ENCODE assay signal across 24 mouse cellular contexts in genomic region chr1:171157965-171158364, GRCm38 (mm10). TPM values are rescaled to one million over a fixed set of nuclear protein-coding genes. Genes with fewer than 3 reads are reported as not detected.
DNase-seq lines count a peak whose midpoint lies in the region; TF ChIP-seq lines count a peak whose summit lies in the region.
"Had no signal": no experiment of that assay in that cellular context is flagged by ENCODE, and none has a peak within 500 bp of the region (broad histone marks: within the 10 kb centered on the region; RNA-seq: fewer than 3 reads in every experiment).

No protein-coding gene starts in this region.

- dilution Hi-C loops in CH12.LX (cut with MboI; ENCODE audit: extremely low pct_ligation_motif_present, extremely low pct_unique_long_range_greater_than_20kb, low sequenced_read_pairs), result no loop called here

- no peak for TF ChIP-seq POLR2A in CH12.LX (IDR thresholded peaks at IDR 0.05; ENCODE audit: low read depth, low read length)
- no peak for TF ChIP-seq POLR2A in MEL (IDR thresholded peaks at IDR 0.05; ENCODE audit: control insufficient read depth in 1 of 2, insufficient read depth in 1 of 2, low read depth in 1 of 2, low read length in 2 of 2, poor library complexity in 1 of 2)

- H3K4me2 ChIP-seq in CH12.LX (ENCODE audit: insufficient read depth, low read depth, poor library complexity, severe bottlenecking), result no peak overlapping the region

- H3K36me3 ChIP-seq in CH12.LX (replicated peaks in 1 of 2; ENCODE audit: control insufficient read depth in 1 of 2, insufficient read depth in 1 of 2, low read length in 1 of 2), result no peaks in the 10 kb centered on the region
- H3K36me3 ChIP-seq in MEL (ENCODE audit: control insufficient read depth in 1 of 2, insufficient read depth in 2 of 2, low read length in 2 of 2), result no peaks in the 10 kb centered on the region
- H3K36me3 ChIP-seq: G1E had no signal

- H3K79me2 ChIP-seq in CH12.LX (replicated peaks; ENCODE audit: control insufficient read depth, extremely low read depth, insufficient read depth, poor library complexity, severe bottlenecking), result no peaks in the 10 kb centered on the region
- H3K79me2 ChIP-seq in MEL (ENCODE audit: control insufficient read depth, insufficient read depth, low read length, poor library complexity), result no peaks in the 10 kb centered on the region

- H3K9ac ChIP-seq in CH12.LX (ENCODE audit: insufficient read depth, low read depth), result no peak overlapping the region
- no peak overlapping the region for H3K9ac ChIP-seq in MEL (ENCODE audit: control insufficient read depth, low read depth, low read length, poor library complexity, severe bottlenecking)

- intact Hi-C loops in gastrocnemius, adult 2 months (cut with DNase I), result no loop called here
- intact Hi-C loops in gastrocnemius, postnatal 36 days (cut with DNase I), result loop anchor here (5.0 to 10.0 kb wide), 2 partner anchors 36 to 963 kb away; no protein-coding TSS in a partner anchor

- H3K4me3 ChIP-seq in gastrocnemius, adult 2 months, result peak overlapping the region; percentile 17; the same call in 1 of the 2 replicates
- H3K4me3 ChIP-seq in CH12.LX (replicated peaks in 1 of 3; ENCODE audit: low read depth in 2 of 3, low read length in 2 of 3, poor library complexity in 1 of 3) (no peak overlapping the region), MEL (ENCODE audit: control insufficient read depth in 1 of 2, insufficient read depth in 1 of 2, low read depth in 2 of 2, low read length in 2 of 2) (no peak overlapping the region)

- H3K27ac ChIP-seq in gastrocnemius, adult 2 months, result no peak overlapping the region
- H3K27ac ChIP-seq in CH12.LX (ENCODE audit: insufficient read depth, low read depth) (no peak overlapping the region), MEL (ENCODE audit: control insufficient read depth, low read depth, low read length) (no peak overlapping the region)

- H3K9me3 ChIP-seq in CH12.LX (replicated peaks; ENCODE audit: low read length), result no peaks in the 10 kb centered on the region
- H3K9me3 ChIP-seq in MEL (replicated peaks; ENCODE audit: insufficient read depth, low read length), result no peaks in the 10 kb centered on the region
- H3K9me3 ChIP-seq: G1E had no signal

- in situ Hi-C loops in CH12.LX (cut with MboI; ENCODE audit: low pct_ligation_motif_present, low pct_unique_long_range_greater_than_20kb, low sequenced_read_pairs), result no loop called here

- no peak for TF ChIP-seq CTCF in gastrocnemius, adult 2 months (IDR thresholded peaks at IDR 0.05)
- no peak for TF ChIP-seq CTCF in CH12.LX (conservative IDR thresholded peaks at IDR 0.05 in 1 of 2, IDR thresholded peaks at IDR 0.05 in 1 of 2; ENCODE audit: low read depth in 2 of 2, low read length in 2 of 2)
- TF ChIP-seq CTCF in MEL (IDR thresholded peaks at IDR 0.05 in 2 of 3, conservative IDR thresholded peaks at IDR 0.05 in 1 of 3; ENCODE audit: control insufficient read depth in 1 of 3, insufficient read depth in 1 of 3, low read depth in 2 of 3, low read length in 3 of 3, poor library complexity in 1 of 3, severe bottlenecking in 1 of 3), result no peak

- TF ChIP-seq EP300 in CH12.LX (IDR thresholded peaks at IDR 0.05; ENCODE audit: low read length) (no peak), MEL (IDR thresholded peaks at IDR 0.05; ENCODE audit: low read depth in 1 of 2, low read length in 2 of 2) (no peak)

- no peak for TF ChIP-seq RAD21 in CH12.LX (IDR thresholded peaks at IDR 0.05; ENCODE audit: low read depth, low read length)
- TF ChIP-seq RAD21 in MEL (IDR thresholded peaks at IDR 0.05; ENCODE audit: low read depth, low read length), result no peak

- H3K27me3 ChIP-seq in CH12.LX (replicated peaks), result peaks cover 19% of the 10 kb centered on the region
- no peaks in the 10 kb centered on the region; a peak in 1 of 4 replicates for H3K27me3 ChIP-seq in MEL (ENCODE audit: control insufficient read depth in 1 of 2, insufficient read depth in 2 of 2, low read length in 2 of 2)
- H3K27me3 ChIP-seq: Patski had no signal

- DNase-seq in gastrocnemius, adult 2 months, result no peak
- DNase-seq in gastrocnemius, postnatal 36 days, result no peak
- no peak for DNase-seq in CH12.LX (ENCODE audit: extremely low read depth)
- DNase-seq in MEL (ENCODE audit: low read depth, low spot score), result no peak
- DNase-seq in cerebellum, adult 11-12 months, result no peak
- no peak for DNase-seq in adrenal gland, postnatal 36 days
- DNase-seq: adrenal gland, adult 2 months; adrenal gland, adult 8-10 months; adrenal gland, postnatal 10 days; adrenal gland, postnatal 14 days; adrenal gland, postnatal 25 days; B cell, adult 2 months; cerebellum, adult 11 months; cerebellum, adult 18-20 months; cerebellum, adult 2 months; cerebellum, adult 8-10 months; cerebellum, adult 9-10 months; cerebellum, adult 9-11 months had no signal

- H3K4me1 ChIP-seq in CH12.LX (ENCODE audit: control insufficient read depth in 1 of 2, insufficient read depth in 2 of 2) (peaks cover 0 to 5% of the 10 kb centered on the region in 2 experiments; a peak in 1 of 4 replicates), MEL (ENCODE audit: control insufficient read depth in 1 of 2, insufficient read depth in 2 of 2, low read length in 2 of 2) (peaks cover 0 to 9% of the 10 kb centered on the region in 2 experiments; a peak in 1 of 4 replicates)

TF ChIP-seq in CH12.LX, 34 proteins besides CTCF, POLR2A, EP300 and RAD21:
- peak; percentile 94 for TF ChIP-seq TBP (conservative IDR thresholded peaks at IDR 0.05; ENCODE audit: low read depth, low read length)
- no peak for TF ChIP-seq MXI1 (IDR thresholded peaks at IDR 0.05; ENCODE audit: low read depth, low read length)

TF ChIP-seq in MEL, 35 proteins besides CTCF, POLR2A, EP300 and RAD21:
- TF ChIP-seq KAT2A (conservative IDR thresholded peaks at IDR 0.05; ENCODE audit: low read depth, low read length) (no peak), TBP (IDR thresholded peaks at IDR 0.05; ENCODE audit: low read depth, low read length) (peak; percentile 87)

RNA-seq across cellular contexts. Expression of gene Mpz, which starts 7.5 kb away (rescaled TPM):
- total RNA-seq in gastrocnemius, adult 2 months (2021), result 10 to 100 TPM; 24.7 to 27.7 TPM
- total RNA-seq in gastrocnemius, postnatal 36 days (2021), result 100 to 1,000 TPM in 1 of 2 experiments, 10 to 100 TPM in 1; 33.1 to 105 TPM
- 0.04 and 0.21 TPM in 2 replicates for total RNA-seq in CH12.LX (2012; rRNA removed)
- total RNA-seq in CH12.LX (2014; rRNA removed), result not detected in 2 replicates
- 0.26 and 0.49 TPM in 2 replicates for polyA plus RNA-seq in CH12.LX (2012; ENCODE audit: insufficient read length, low read depth)
- total RNA-seq in MEL (2012; rRNA removed), result 0.10 TPM in 1 of 2 replicates, not detected in the other
- polyA plus RNA-seq in MEL (2012; ENCODE audit: insufficient read depth in 1 of 2, insufficient read length in 2 of 2, low read depth in 1 of 2, low replicate concordance in 2 of 2, missing spikeins in 1 of 2), result under 1 TPM in 1 of 2 experiments, not detected in 1; 0.28 TPM
- total RNA-seq in adrenal gland, postnatal 36 days (2021), result 1 to 10 TPM; 1.5 to 1.6 TPM
- total RNA-seq: G1E had no signal
- polyA plus RNA-seq: activated CD4-positive, CD25-positive, alpha-beta regulatory T cell, adult 4 months; CD4-positive, CD25-positive, alpha-beta regulatory T cell, adult 4 months; G1E had no signal

RNA-seq across cellular contexts. Expression of gene Sdhc, which starts 7.6 kb away (rescaled TPM):
- 100 to 1,000 TPM; 635 to 909 TPM for total RNA-seq in gastrocnemius, adult 2 months (2021)
- 100 to 1,000 TPM; 691 to 738 TPM for total RNA-seq in gastrocnemius, postnatal 36 days (2021)
- total RNA-seq in CH12.LX (2012; rRNA removed), result 79.4 and 87.5 TPM in 2 replicates
- 178 and 205 TPM in 2 replicates for total RNA-seq in CH12.LX (2014; rRNA removed)
- 120 and 153 TPM in 2 replicates for polyA plus RNA-seq in CH12.LX (2012; ENCODE audit: insufficient read length, low read depth)
- total RNA-seq in MEL (2012; rRNA removed), result 79.4 and 88.2 TPM in 2 replicates
- polyA plus RNA-seq in MEL (2012; ENCODE audit: insufficient read depth in 1 of 2, insufficient read length in 2 of 2, low read depth in 1 of 2, low replicate concordance in 2 of 2, missing spikeins in 1 of 2), result 100 to 1,000 TPM in 1 of 2 experiments, not detected in 1; 224 TPM
- total RNA-seq in adrenal gland, postnatal 36 days (2021), result 100 to 1,000 TPM; 438 to 454 TPM

RNA-seq across cellular contexts. Expression of gene Pcp4l1, which starts 38.1 kb away (rescaled TPM):
- 10 to 100 TPM; 58.3 to 75.0 TPM for total RNA-seq in gastrocnemius, adult 2 months (2021)
- 10 to 100 TPM; 48.8 to 49.5 TPM for total RNA-seq in gastrocnemius, postnatal 36 days (2021)
- total RNA-seq in CH12.LX (2012; rRNA removed) (not detected in 2 replicates), CH12.LX (2014; rRNA removed) (not detected in 2 replicates), MEL (2012; rRNA removed) (not detected in 2 replicates)
- polyA plus RNA-seq in CH12.LX (2012; ENCODE audit: insufficient read length, low read depth) (not detected in 2 replicates), MEL (2012; ENCODE audit: insufficient read depth in 1 of 2, insufficient read length in 2 of 2, low read depth in 1 of 2, low replicate concordance in 2 of 2, missing spikeins in 1 of 2) (not detected)
- 10 to 100 TPM; 42.0 to 53.6 TPM for total RNA-seq in adrenal gland, postnatal 36 days (2021)
- polyA plus RNA-seq: activated CD4-positive, CD25-positive, alpha-beta regulatory T cell, adult 4 months; CD4-positive, CD25-positive, alpha-beta regulatory T cell, adult 4 months; G1E had no signal

RNA-seq across cellular contexts. Expression of gene Cfap126, which starts 44.2 kb away (rescaled TPM):
- 1 to 10 TPM in 1 of 2 experiments, under 1 TPM in 1; 0.75 to 1.8 TPM for total RNA-seq in gastrocnemius, adult 2 months (2021)
- total RNA-seq in gastrocnemius, postnatal 36 days (2021), result under 1 TPM; 0.54 to 0.91 TPM
- 0.76 and 2.0 TPM in 2 replicates for total RNA-seq in CH12.LX (2012; rRNA removed)
- 0.43 and 0.79 TPM in 2 replicates for total RNA-seq in CH12.LX (2014; rRNA removed)
- 2.5 and 3.4 TPM in 2 replicates for polyA plus RNA-seq in CH12.LX (2012; ENCODE audit: insufficient read length, low read depth)
- 0.69 and 0.75 TPM in 2 replicates for total RNA-seq in MEL (2012; rRNA removed)
- 1 to 10 TPM in 1 of 2 experiments, not detected in 1; 3.5 TPM for polyA plus RNA-seq in MEL (2012; ENCODE audit: insufficient read depth in 1 of 2, insufficient read length in 2 of 2, low read depth in 1 of 2, low replicate concordance in 2 of 2, missing spikeins in 1 of 2)
- 1 to 10 TPM; 1.9 to 2.6 TPM for total RNA-seq in adrenal gland, postnatal 36 days (2021)
- total RNA-seq: ES-E14 had no signal

RNA-seq across cellular contexts. Expression of gene Nr1i3, which starts 55.8 kb away (rescaled TPM):
- not detected for total RNA-seq in gastrocnemius, adult 2 months (2021)
- total RNA-seq in gastrocnemius, postnatal 36 days (2021), result not detected
- total RNA-seq in CH12.LX (2012; rRNA removed) (1.2 and 1.6 TPM in 2 replicates), CH12.LX (2014; rRNA removed) (not detected in 2 replicates), MEL (2012; rRNA removed) (1.4 and 1.7 TPM in 2 replicates)
- polyA plus RNA-seq in CH12.LX (2012; ENCODE audit: insufficient read length, low read depth) (0.10 and 0.23 TPM in 2 replicates), MEL (2012; ENCODE audit: insufficient read depth in 1 of 2, insufficient read length in 2 of 2, low read depth in 1 of 2, low replicate concordance in 2 of 2, missing spikeins in 1 of 2) (under 1 TPM in 1 of 2 experiments, not detected in 1; 0.24 TPM)
- total RNA-seq in adrenal gland, postnatal 36 days (2021), result under 1 TPM in 1 of 2 experiments, not detected in 1; 0.13 TPM
- total RNA-seq: adrenal gland, adult 18-20 months; adrenal gland, postnatal 25 days had no signal
- polyA plus RNA-seq: adrenal gland, adult 2 months; G1E had no signal

Comparison
In these comparisons a context has a peak if more than half of its experiments do, and no peak if none do; other contexts are left out.
1. RNA of gene Mpz, which starts 7.5 kb away (total RNA-seq): 33.1 to 105 TPM in gastrocnemius, postnatal 36 days and 24.7 to 27.7 TPM in gastrocnemius, adult 2 months; 1.5 to 1.6 TPM in adrenal gland, postnatal 36 days, 0.04 to 0.21 TPM in CH12.LX and 0.10 TPM in MEL; every median in the first group is over 4 times any median in the second.
2. RNA of gene Pcp4l1, which starts 38.1 kb away (total RNA-seq): 58.3 to 75.0 TPM in gastrocnemius, adult 2 months, 42.0 to 53.6 TPM in adrenal gland, postnatal 36 days and 48.8 to 49.5 TPM in gastrocnemius, postnatal 36 days; not detected in CH12.LX and not detected in MEL; every median in the first group is over 10 times any median in the second.